Mouse (Mus musculus): ENCODE measurements around the gene Adcy1. TPM values are rescaled to one million over a fixed set of nuclear protein-coding genes. Genes with fewer than 3 reads are reported as not detected.

The Adcy1 gene
- polyA plus RNA-seq, 1 experiment, result not detected

DNA sequence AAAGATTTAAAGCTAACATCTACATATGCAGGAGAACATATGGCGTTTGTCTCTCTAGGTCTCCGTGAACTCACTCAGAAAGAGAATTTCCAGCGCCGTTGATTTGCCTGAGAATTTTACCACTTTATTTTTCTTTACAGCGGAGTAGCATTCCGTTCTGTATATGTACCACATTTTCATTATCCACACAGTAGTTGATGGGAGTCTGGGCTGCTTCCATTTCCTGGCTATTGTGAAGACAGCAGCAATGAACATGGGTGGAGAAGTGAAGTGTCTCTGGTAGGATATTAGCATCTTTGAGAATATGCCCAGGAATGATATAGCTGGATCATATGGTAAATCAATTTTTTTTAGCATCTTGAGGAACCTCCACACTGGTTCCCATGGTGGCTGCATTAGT, 31.6 kb downstream of the Adcy1 start:
- Histone ChIP-seq H3K4me3 (ENCODE audit: insufficient read depth, low read length) (no peak overlapping the region), H3K27ac (ENCODE audit: insufficient read depth, low read depth, low read length) (no peak overlapping the region), H3K4me1 (ENCODE audit: control insufficient read depth, insufficient read depth, low read length) (no peaks in the 10 kb centered on the region)
- no peak for TF ChIP-seq CTCF (IDR thresholded peaks at IDR 0.05; ENCODE audit: low read depth, low read length)
- no peak for TF ChIP-seq POLR2A (IDR thresholded peaks at IDR 0.05; ENCODE audit: borderline replicate concordance, low read depth, low read length)

- TF ChIP-seq CTCF (IDR thresholded peaks at IDR 0.05; ENCODE audit: low read depth, low read length), result no peak
- no peak for TF ChIP-seq POLR2A (IDR thresholded peaks at IDR 0.05; ENCODE audit: borderline replicate concordance, low read depth, low read length)
- Histone ChIP-seq H3K27ac (ENCODE audit: insufficient read depth, low read depth, low read length) (no peak overlapping the region), H3K4me1 (ENCODE audit: control insufficient read depth, insufficient read depth, low read length) (no peaks in the 10 kb centered on the region), H3K4me3 (ENCODE audit: insufficient read depth, low read length) (no peak overlapping the region)
Measured at GRCm38 (mm10) chr11:7101674-7102073, 38.4 kb downstream of the Adcy1 start.

DNA sequence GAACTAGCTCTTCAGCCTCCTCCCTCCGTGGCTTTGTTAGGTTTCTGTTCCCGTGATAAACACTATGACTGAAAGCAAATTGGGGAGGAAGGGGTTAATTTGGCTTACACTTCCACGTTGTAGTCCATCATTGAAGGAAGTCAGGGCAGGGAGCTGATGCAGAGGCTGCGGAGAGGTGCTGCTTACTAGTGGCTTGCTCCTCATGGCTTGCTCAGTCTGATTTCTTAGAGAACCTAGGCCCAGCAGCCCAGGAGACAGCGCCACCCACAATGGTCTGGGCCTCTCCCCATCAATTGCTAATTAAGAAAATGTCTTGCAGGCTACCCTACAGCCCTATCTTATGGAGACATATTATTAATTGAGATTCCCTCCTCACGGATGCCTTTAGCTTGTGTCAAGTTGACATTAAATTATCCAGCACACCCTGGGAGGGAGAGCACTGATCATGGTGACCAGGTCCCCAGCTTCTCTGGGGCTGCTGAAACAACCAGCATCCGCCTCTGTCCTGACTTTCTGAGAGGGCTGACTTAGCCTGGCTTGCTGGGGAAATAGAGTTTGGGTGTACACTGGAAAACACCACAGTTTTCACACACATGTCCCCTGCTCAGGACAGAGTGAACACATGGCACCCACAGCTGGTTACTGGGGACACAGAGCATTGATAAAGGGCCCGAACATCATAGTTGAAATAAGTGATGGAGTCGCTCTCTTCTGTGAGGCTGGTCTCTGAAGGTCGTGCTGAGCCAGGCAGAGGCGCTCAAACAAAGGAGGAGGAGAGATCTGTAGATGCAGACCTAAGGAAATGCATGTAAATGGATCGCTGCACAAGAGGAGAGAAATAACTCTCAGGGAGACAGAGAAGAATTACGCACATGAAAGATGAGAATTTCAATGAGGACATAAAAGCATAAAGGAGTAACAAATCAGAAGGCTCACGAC, 39.2 kb downstream of the Adcy1 start:
- Histone ChIP-seq H3K4me1 (ENCODE audit: control insufficient read depth, insufficient read depth, low read length) (no peaks in the 10 kb centered on the region), H3K27ac (ENCODE audit: insufficient read depth, low read depth, low read length) (no peak overlapping the region), H3K4me3 (ENCODE audit: insufficient read depth, low read length) (no peak overlapping the region)
- TF ChIP-seq CTCF (IDR thresholded peaks at IDR 0.05; ENCODE audit: low read depth, low read length) (no peak), POLR2A (IDR thresholded peaks at IDR 0.05; ENCODE audit: borderline replicate concordance, low read depth, low read length) (no peak)

- Histone ChIP-seq H3K4me3 (ENCODE audit: insufficient read depth, low read length) (no peak overlapping the region), H3K27ac (ENCODE audit: insufficient read depth, low read depth, low read length) (no peak overlapping the region), H3K4me1 (ENCODE audit: control insufficient read depth, insufficient read depth, low read length) (no peaks in the 10 kb centered on the region)
- TF ChIP-seq POLR2A (IDR thresholded peaks at IDR 0.05; ENCODE audit: borderline replicate concordance, low read depth, low read length) (no peak), CTCF (IDR thresholded peaks at IDR 0.05; ENCODE audit: low read depth, low read length) (no peak)
Measured at GRCm38 (mm10) chr11:7105337-7105736, 42.0 kb downstream of the Adcy1 start.

DNA sequence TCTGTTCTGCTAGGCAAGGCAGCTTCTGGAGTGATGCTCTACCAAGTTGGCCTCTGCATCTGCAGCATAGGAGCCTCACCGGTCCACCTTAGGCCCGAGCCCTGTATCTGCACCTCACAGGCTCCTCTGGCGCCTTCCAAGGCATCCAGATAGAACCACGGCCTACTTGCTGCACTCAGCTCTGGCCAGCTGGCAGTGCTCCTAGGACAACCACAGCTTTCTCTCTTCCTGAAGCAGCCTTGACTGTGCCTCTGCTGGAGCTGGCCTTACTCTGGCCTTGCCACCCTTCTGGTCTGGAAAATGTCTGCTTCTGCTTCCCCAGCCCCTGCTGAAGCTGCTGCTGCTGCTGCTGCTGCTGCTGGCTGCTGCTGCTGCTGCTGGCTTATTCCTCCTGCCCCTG, 45.8 kb downstream of the Adcy1 start:
- Histone ChIP-seq H3K4me3 (ENCODE audit: insufficient read depth, low read length) (no peak overlapping the region), H3K4me1 (ENCODE audit: control insufficient read depth, insufficient read depth, low read length) (no peaks in the 10 kb centered on the region), H3K27ac (ENCODE audit: insufficient read depth, low read depth, low read length) (no peak overlapping the region)
- no peak for TF ChIP-seq POLR2A (IDR thresholded peaks at IDR 0.05; ENCODE audit: borderline replicate concordance, low read depth, low read length)
- TF ChIP-seq CTCF (IDR thresholded peaks at IDR 0.05; ENCODE audit: low read depth, low read length), result no peak

DNA sequence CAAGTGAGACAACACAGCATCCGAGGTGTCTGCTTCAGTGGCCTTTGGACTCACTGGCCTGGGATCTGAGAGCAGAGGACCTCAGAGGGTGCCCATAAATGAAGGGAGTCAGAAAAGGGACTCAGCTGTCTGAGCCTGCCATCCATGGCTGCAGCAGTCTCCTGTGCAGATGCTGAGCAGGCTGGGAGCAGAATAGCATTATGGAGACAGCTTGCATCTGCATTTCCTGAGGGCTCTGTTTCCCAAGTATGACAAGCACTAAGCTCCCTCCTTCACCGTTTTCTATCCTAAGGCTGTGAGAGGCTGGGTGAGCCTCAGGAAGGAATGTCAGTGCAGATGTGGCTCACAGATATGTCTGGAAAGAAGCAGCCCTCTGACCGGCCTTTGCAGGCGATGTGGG, 49.8 kb downstream of the Adcy1 start:
- Histone ChIP-seq H3K27ac (ENCODE audit: insufficient read depth, low read depth, low read length) (no peak overlapping the region), H3K4me3 (ENCODE audit: insufficient read depth, low read length) (no peak overlapping the region), H3K4me1 (ENCODE audit: control insufficient read depth, insufficient read depth, low read length) (no peaks in the 10 kb centered on the region)
- TF ChIP-seq CTCF (IDR thresholded peaks at IDR 0.05; ENCODE audit: low read depth, low read length) (no peak), POLR2A (IDR thresholded peaks at IDR 0.05; ENCODE audit: borderline replicate concordance, low read depth, low read length) (no peak)

DNA sequence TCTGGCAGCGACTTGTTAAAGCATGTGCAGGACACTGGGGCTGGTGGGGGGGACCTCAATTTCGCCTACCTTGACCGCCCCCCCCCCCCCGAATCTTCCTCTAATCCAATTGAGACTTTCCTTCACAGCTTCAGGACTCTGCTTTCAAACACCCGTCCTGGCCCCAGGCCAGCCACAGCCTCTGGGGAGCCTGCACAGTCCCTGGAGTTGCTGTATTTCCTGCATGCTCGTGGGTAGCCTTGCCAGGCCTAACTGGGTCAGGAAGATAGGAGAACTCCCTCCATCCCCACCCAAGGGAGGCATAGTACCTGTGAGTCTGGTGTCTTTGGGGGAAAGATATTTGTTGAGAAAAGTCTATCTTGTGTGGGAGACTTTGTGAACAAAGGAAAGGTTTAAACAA, 50.4 kb downstream of the Adcy1 start:
- Histone ChIP-seq H3K27ac (ENCODE audit: insufficient read depth, low read depth, low read length) (no peak overlapping the region), H3K4me3 (ENCODE audit: insufficient read depth, low read length) (no peak overlapping the region), H3K4me1 (ENCODE audit: control insufficient read depth, insufficient read depth, low read length) (no peaks in the 10 kb centered on the region)
- TF ChIP-seq CTCF (IDR thresholded peaks at IDR 0.05; ENCODE audit: low read depth, low read length) (no peak), POLR2A (IDR thresholded peaks at IDR 0.05; ENCODE audit: borderline replicate concordance, low read depth, low read length) (no peak)

DNA sequence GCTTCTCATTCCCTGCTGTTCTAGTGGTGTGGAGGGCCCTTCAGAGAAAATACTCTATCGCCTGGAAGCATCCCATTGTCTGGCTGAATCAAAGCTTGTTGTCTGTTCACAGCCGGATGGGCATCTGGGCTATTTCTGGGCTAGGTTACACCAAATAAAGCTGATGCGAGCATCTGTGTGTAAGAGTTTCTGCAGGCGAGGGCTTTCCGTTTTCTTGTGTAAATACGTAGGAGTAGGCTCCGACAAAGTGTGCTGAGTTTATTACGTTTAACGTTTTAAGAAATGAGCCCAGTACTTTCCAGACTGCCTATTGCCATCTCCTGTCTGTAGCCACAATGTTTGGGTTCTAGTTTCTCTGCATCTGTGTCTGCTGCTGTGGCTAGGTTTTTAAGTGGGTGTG, 51.0 kb downstream of the Adcy1 start:
- TF ChIP-seq CTCF (IDR thresholded peaks at IDR 0.05; ENCODE audit: low read depth, low read length) (no peak), POLR2A (IDR thresholded peaks at IDR 0.05; ENCODE audit: borderline replicate concordance, low read depth, low read length) (no peak)
- Histone ChIP-seq H3K4me1 (ENCODE audit: control insufficient read depth, insufficient read depth, low read length) (no peaks in the 10 kb centered on the region), H3K4me3 (ENCODE audit: insufficient read depth, low read length) (no peak overlapping the region), H3K27ac (ENCODE audit: insufficient read depth, low read depth, low read length) (no peak overlapping the region)

- no peak for TF ChIP-seq CTCF (IDR thresholded peaks at IDR 0.05; ENCODE audit: low read depth, low read length)
- TF ChIP-seq POLR2A (IDR thresholded peaks at IDR 0.05; ENCODE audit: borderline replicate concordance, low read depth, low read length), result no peak
- no peaks in the 10 kb centered on the region for H3K4me1 ChIP-seq (ENCODE audit: control insufficient read depth, insufficient read depth, low read length)
- H3K4me3 ChIP-seq (ENCODE audit: insufficient read depth, low read length), result no peak overlapping the region
- no peak overlapping the region for H3K27ac ChIP-seq (ENCODE audit: insufficient read depth, low read depth, low read length)
Measured at GRCm38 (mm10) chr11:7116647-7117046, 53.4 kb downstream of the Adcy1 start.

DNA sequence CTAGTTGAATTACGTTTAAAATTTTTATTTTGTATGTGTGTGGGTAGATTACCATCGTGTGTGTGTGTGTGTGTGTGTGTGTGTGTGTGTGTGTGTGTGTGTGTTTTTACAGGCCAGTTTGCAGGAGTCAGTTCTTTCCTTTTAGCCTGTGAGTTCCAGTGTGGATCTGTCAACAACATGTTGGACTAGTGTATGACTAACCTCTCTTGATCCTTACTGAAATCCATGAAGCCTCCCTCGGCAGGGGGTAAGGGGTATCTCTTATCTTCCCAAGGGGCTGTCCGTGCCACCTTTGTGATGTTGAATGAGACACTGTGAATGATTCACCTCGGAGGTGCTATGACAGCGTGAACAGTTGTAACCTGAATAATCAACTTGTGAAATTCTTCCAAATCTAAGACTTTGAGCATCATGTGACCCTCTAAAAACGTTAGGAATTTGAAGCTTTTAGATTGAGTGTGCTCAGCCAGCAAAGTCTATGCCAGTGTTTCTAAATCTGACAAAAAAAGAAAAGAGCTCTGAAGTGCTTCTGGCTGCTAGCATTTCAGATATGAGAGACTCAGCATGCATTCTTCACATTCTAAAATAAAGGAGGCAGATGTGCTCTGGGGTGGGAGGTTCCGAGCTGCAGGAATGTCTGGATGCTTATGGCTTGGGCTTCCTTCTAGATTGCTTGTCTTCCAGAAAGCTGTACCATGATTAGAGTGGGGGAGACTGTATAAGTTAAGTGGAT, 66.2 kb downstream of the Adcy1 start:
- Histone ChIP-seq H3K27ac (ENCODE audit: insufficient read depth, low read depth, low read length) (no peak overlapping the region), H3K4me1 (ENCODE audit: control insufficient read depth, insufficient read depth, low read length) (no peaks in the 10 kb centered on the region), H3K4me3 (ENCODE audit: insufficient read depth, low read length) (no peak overlapping the region)
- TF ChIP-seq CTCF (IDR thresholded peaks at IDR 0.05; ENCODE audit: low read depth, low read length), result no peak
- TF ChIP-seq POLR2A (IDR thresholded peaks at IDR 0.05; ENCODE audit: borderline replicate concordance, low read depth, low read length), result no peak

Data from bone marrow macrophage, adult 2 months (primary cell).